Mouse (Mus musculus) testis, adult 2 months (tissue): Measurements from ENCODE around the gene Zfpl1. TPM values are rescaled to one million over a fixed set of nuclear protein-coding genes. Genes with fewer than 3 reads are reported as not detected.
"Not testable (repeated sequence)": the region's sequence is repeated elsewhere in the genome, so short reads cannot be mapped to it uniquely, and the experiment has no call there.

Experiments used
- H3K27ac ChIP-seq: fragments of 200-500 bp; 2 replicates; pipeline ENCODE4 v1.5.1; 2012; ENCODE audit warnings: low read depth, low read length; ENCODE audit not compliant: control insufficient read depth, insufficient read depth
- H3K27me3 ChIP-seq: fragments of 200-500 bp; 2 replicates; pipeline ENCODE4 v1.6.1; 2012; ENCODE audit warnings: mild to moderate bottlenecking, low read length, moderate library complexity; ENCODE audit not compliant: control insufficient read depth, insufficient read depth
- H3K36me3 ChIP-seq: fragments of 200-500 bp; 2 replicates; pipeline ENCODE4 v1.6.1; 2012; ENCODE audit warnings: mild to moderate bottlenecking, low read length; ENCODE audit not compliant: control insufficient read depth, insufficient read depth
- H3K4me1 ChIP-seq: fragments of 200-500 bp; 2 replicates; pipeline ENCODE4 v1.6.1; 2012; ENCODE audit warnings: low read length; ENCODE audit not compliant: control insufficient read depth, insufficient read depth
- H3K4me3 ChIP-seq: fragments of 200-500 bp; 2 replicates; pipeline ENCODE4 v1.5.1; 2012; ENCODE audit warnings: low read depth, mild to moderate bottlenecking, low read length, moderate library complexity, mixed read lengths; ENCODE audit not compliant: control insufficient read depth
- CTCF ChIP-seq: fragments of 200-500 bp; IDR thresholded peaks from 2 replicates; pipeline ENCODE4 v1.5.1; 2012; ENCODE audit warnings: low read depth, mild to moderate bottlenecking, inconsistent platforms, low read length, moderate library complexity; ENCODE audit not compliant: control insufficient read depth, insufficient read depth, insufficient replicate concordance
- POLR2A ChIP-seq: fragments of 200-500 bp; IDR thresholded peaks from 2 replicates; pipeline ENCODE4 v1.6.1; 2012; ENCODE audit warnings: low read depth, mild to moderate bottlenecking, inconsistent platforms, low read length, moderate library complexity; ENCODE audit not compliant: control insufficient read depth
- polyA plus RNA-seq: library from polyadenylated mRNA; depleted of rRNA; stranded (reverse); fragments of >200 nt; gene quantifications from 2 replicates; pipeline ENCODE4 v1.2.3, GENCODE M21; 2012; rRNA removed

The Zfpl1 gene
- polyA plus RNA-seq, result 61.1 and 70.2 TPM in 2 replicates

- no peak for TF ChIP-seq CTCF
- peak; percentile 75 for TF ChIP-seq POLR2A
- Histone ChIP-seq H3K27me3 (no peaks in the 10 kb centered on the region), H3K4me1 (peaks cover 8% of the 10 kb centered on the region), H3K36me3 (peaks cover 2% of the 10 kb centered on the region), H3K4me3 (peak within 1 kb of the TSS; percentile 95), H3K27ac (peak within 1 kb of the TSS; percentile 86)
Measured at GRCm38 (mm10) chr19:6084478-6085248, at the start of gene Zfpl1, which contains the start of gene Cdca5. Zfpl1 (minus strand) TSS chr19:6084956. Cdca5 (plus strand) TSS chr19:6084983.

- not testable (repeated sequence) for H3K27me3 ChIP-seq, H3K4me1 ChIP-seq, H3K36me3 ChIP-seq, H3K4me3 ChIP-seq, H3K27ac ChIP-seq
Measured at GRCm38 (mm10) chr19:6133197-6133596, 48.4 kb upstream of the Zfpl1 start.

GRCm38 (mm10) chr19:6132171-6132827, 47.5 kb upstream of the Zfpl1 start:
- TF ChIP-seq POLR2A, result no peak
- TF ChIP-seq CTCF, result no peak
- no peak overlapping the region for H3K27ac ChIP-seq
- H3K27me3 ChIP-seq, result no peaks in the 10 kb centered on the region
- H3K4me3 ChIP-seq, result no peak overlapping the region
- no peaks in the 10 kb centered on the region for H3K36me3 ChIP-seq
- H3K4me1 ChIP-seq, result no peaks in the 10 kb centered on the region

- H3K27ac ChIP-seq, H3K4me1 ChIP-seq, H3K27me3 ChIP-seq, H3K4me3 ChIP-seq, H3K36me3 ChIP-seq: not testable (repeated sequence)
Measured at GRCm38 (mm10) chr19:6130414-6131128, 45.8 kb upstream of the Zfpl1 start.

GRCm38 (mm10) chr19:6127760-6128341, 43.1 kb upstream of the Zfpl1 start, which contains the start of gene Snx15:
Snx15 (minus strand) TSS chr19:6128304.
- peak within 1 kb of the TSS; percentile 82 for H3K4me3 ChIP-seq

GRCm38 (mm10) chr19:6126789-6127580, 42.2 kb upstream of the Zfpl1 start:
- TF ChIP-seq CTCF (no peak), POLR2A (no peak)
- H3K4me3 ChIP-seq, result peak overlapping the region; percentile 82
- peak overlapping the region; percentile 22; the same call in 1 of the 2 replicates for H3K27ac ChIP-seq
- H3K27me3 ChIP-seq, result no peaks in the 10 kb centered on the region
- H3K4me1 ChIP-seq, result peaks cover under 1% of the 10 kb centered on the region; the same call in 1 of the 2 replicates
- H3K36me3 ChIP-seq, result no peaks in the 10 kb centered on the region

More at GRCm38 (mm10) chr19:6127760-6128341, 43.1 kb upstream of the Zfpl1 start, which contains the start of gene Snx15:
- Histone ChIP-seq H3K36me3 (no peaks in the 10 kb centered on the region), H3K27ac (peak within 1 kb of the TSS; percentile 82), H3K27me3 (no peaks in the 10 kb centered on the region), H3K4me1 (no peaks in the 10 kb centered on the region)
- TF ChIP-seq CTCF, result no peak
- peak; percentile 58 for TF ChIP-seq POLR2A
